Mouse (Mus musculus) embryonic fibroblast, embryonic 13.5 days (primary cell): ENCODE measurements around the gene Map2k4.

Source experiments
- CTCF ChIP-seq: IDR thresholded peaks from 2 replicates; pipeline ENCODE4 v1.5.1; 2011; ENCODE audit warnings: mild to moderate bottlenecking, control low read depth, low read length, moderate library complexity, borderline replicate concordance; ENCODE audit not compliant: insufficient read depth
- POLR2A ChIP-seq: IDR thresholded peaks from 2 replicates; pipeline ENCODE4 v1.6.1; 2011; ENCODE audit warnings: low read depth, mild to moderate bottlenecking, control low read depth, low read length, moderate library complexity

DNA sequence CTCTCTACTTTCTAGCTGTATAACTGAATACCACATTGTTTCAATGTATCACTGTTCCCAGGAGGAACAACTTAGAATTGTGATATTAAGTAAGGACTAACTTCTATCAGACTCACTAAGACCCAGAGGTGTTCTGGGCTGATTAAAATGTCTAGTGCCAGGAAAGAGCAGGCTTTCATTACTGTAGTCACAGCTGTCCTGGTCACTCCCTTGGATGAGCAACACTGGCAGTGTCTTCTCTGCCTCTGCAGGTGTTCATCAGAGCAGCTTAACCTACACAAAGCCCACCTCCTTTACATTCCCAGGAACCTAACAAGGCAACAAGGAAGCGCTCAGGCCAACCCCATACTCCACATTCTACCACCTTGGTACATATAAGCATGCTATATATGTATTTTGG, 8.5 kb downstream of the Map2k4 start:
- TF ChIP-seq CTCF (no peak), POLR2A (no peak)
